Mouse (Mus musculus) heart, adult 2 months (tissue): ENCODE data around the gene Gm10134. TPM values are rescaled to one million over a fixed set of nuclear protein-coding genes. Genes with fewer than 3 reads are reported as not detected.
A peak's percentile ranks its signal among the peaks of the same experiment; 100 is the strongest.

Experiments used
- DNase-seq, 2 experiments: peaks; one replicate each; pipeline ENCODE4 v3.0.0; 2021
- H3K27ac ChIP-seq: fragments of 200-600 bp; 2 replicates; pipeline ENCODE4 v1.8.1; 2022
- H3K27me3 ChIP-seq: fragments of 200-500 bp; 2 replicates; pipeline ENCODE4 v1.6.1; 2012; ENCODE audit warnings: mild to moderate bottlenecking, low read length, inconsistent platforms, mixed read lengths; ENCODE audit not compliant: control insufficient read depth, insufficient read depth
- H3K36me3 ChIP-seq: fragments of 200-500 bp; 2 replicates; pipeline ENCODE4 v1.6.1; 2012; ENCODE audit warnings: low read length, inconsistent platforms; ENCODE audit not compliant: control insufficient read depth, insufficient read depth
- H3K4me1 ChIP-seq: fragments of 200-500 bp; 2 replicates; pipeline ENCODE4 v1.6.1; 2011; ENCODE audit warnings: low read length; ENCODE audit not compliant: control insufficient read depth, insufficient read depth
- H3K4me3 ChIP-seq: fragments of 200-600 bp; 2 replicates; pipeline ENCODE4 v1.8.1; 2022
- H3K79me2 ChIP-seq: fragments of 200-500 bp; replicated peaks from 2 replicates; pipeline ENCODE4 v1.6.1; 2012; ENCODE audit warnings: mild to moderate bottlenecking, inconsistent platforms, low read length, moderate library complexity, mixed read lengths; ENCODE audit not compliant: control insufficient read depth, insufficient read depth
- H3K9ac ChIP-seq: fragments of 200-500 bp; 2 replicates; pipeline ENCODE4 v1.6.1; 2012; ENCODE audit warnings: low read depth, mild to moderate bottlenecking, control low read depth, inconsistent platforms, low read length, mixed read lengths
- CTCF ChIP-seq: fragments of 200-600 bp; IDR thresholded peaks from 2 replicates; pipeline ENCODE4 v1.8.1; 2022; ENCODE audit warnings: antibody characterized with exemption, mild to moderate bottlenecking, moderate library complexity
- EP300 ChIP-seq: fragments of 200-500 bp; IDR thresholded peaks from 2 replicates; pipeline ENCODE4 v1.6.1; 2011; ENCODE audit warnings: low read depth, low read length, control low read depth; ENCODE audit not compliant: insufficient read depth
- POLR2A ChIP-seq: fragments of 200-500 bp; IDR thresholded peaks from 2 replicates; pipeline ENCODE4 v1.6.1; 2011; ENCODE audit warnings: mild to moderate bottlenecking, low read depth, low read length, control low read depth; ENCODE audit not compliant: insufficient read depth
- WGBS: fragments of 180-500 bp; shearing (Covaris S2); methylation state at CpG from one replicate; pipeline ENCODE4 v1.1.7; 2018; 5-methylcytosine and 5-hydroxymethylcytosine counted together
- intact Hi-C: fragments of 180-260 bp; cut with DNase I; formaldehyde crosslinking; loops from one replicate; pipeline ENCODE4 v1.15.1; 2025
- polyA plus RNA-seq: library from polyadenylated mRNA; depleted of rRNA; stranded (reverse); fragments of >200 nt; gene quantifications from 2 replicates; pipeline ENCODE4 v1.2.3, GENCODE M21; 2012
- total RNA-seq, 2 experiments: library from RNA; stranded (reverse); gene quantifications; 2 replicates each; pipeline ENCODE4 v1.2.3; 2021

Gm10134 gene
- total and polyA plus RNA-seq, 3 experiments: 0.47 to 1.7 (median 1.0) TPM

- H3K27me3 ChIP-seq: no peaks in the 10 kb centered on the region
- peaks cover 28% of the 10 kb centered on the region for H3K4me1 ChIP-seq
Observed at GRCm38 (mm10) chr2:28539949-28540348, 34.1 kb downstream of the Gm10134 start.

GRCm38 (mm10) chr2:28540587-28541227 is 34.8 kb downstream of the Gm10134 start:
- 84% methylated on average over 8 of the region's 8 CpGs for WGBS
- no peak for DNase-seq
- TF ChIP-seq CTCF (no peak), POLR2A (no peak), EP300 (no peak)
- Histone ChIP-seq H3K27me3 (no peaks in the 10 kb centered on the region), H3K4me3 (no peak overlapping the region), H3K36me3 (no peaks in the 10 kb centered on the region), H3K4me1 (peaks cover 21% of the 10 kb centered on the region), H3K9ac (no peak overlapping the region), H3K27ac (no peak overlapping the region), H3K79me2 (no peaks in the 10 kb centered on the region)
- intact Hi-C loops: no loop called here

More at GRCm38 (mm10) chr2:28539949-28540348, 34.1 kb downstream of the Gm10134 start:
- Histone ChIP-seq H3K36me3 (no peaks in the 10 kb centered on the region), H3K9ac (no peak overlapping the region), H3K4me3 (no peak overlapping the region), H3K79me2 (no peaks in the 10 kb centered on the region), H3K27ac (peak overlapping the region; percentile 34)
- intact Hi-C loops: no loop called here
- 33% methylated on average over 2 of the region's 2 CpGs for WGBS
- peak in 1 of 2 experiments; percentile 70 for DNase-seq
- no peak for TF ChIP-seq POLR2A
- TF ChIP-seq EP300: peak; percentile 35; the same call in 1 of the 2 replicates
- TF ChIP-seq CTCF: no peak

GRCm38 (mm10) chr2:28543894-28544293 is 38.0 kb downstream of the Gm10134 start:
- Histone ChIP-seq H3K4me1 (peaks cover 15% of the 10 kb centered on the region), H3K36me3 (no peaks in the 10 kb centered on the region), H3K27ac (no peak overlapping the region), H3K27me3 (no peaks in the 10 kb centered on the region), H3K9ac (no peak overlapping the region), H3K79me2 (no peaks in the 10 kb centered on the region), H3K4me3 (no peak overlapping the region)
- 83% methylated on average over 8 of the region's 8 CpGs for WGBS
- no peak for DNase-seq
- no peak for TF ChIP-seq CTCF
- intact Hi-C loops: no loop called here

GRCm38 (mm10) chr2:28545976-28546375 is 40.1 kb downstream of the Gm10134 start:
- H3K36me3 ChIP-seq: no peaks in the 10 kb centered on the region
- H3K27ac ChIP-seq: no peak overlapping the region

GRCm38 (mm10) chr2:28546560-28546959 is 40.7 kb downstream of the Gm10134 start:
- Histone ChIP-seq H3K9ac (no peak overlapping the region), H3K36me3 (no peaks in the 10 kb centered on the region), H3K4me3 (no peak overlapping the region), H3K79me2 (no peaks in the 10 kb centered on the region), H3K27ac (no peak overlapping the region), H3K4me1 (peaks cover 1% of the 10 kb centered on the region; the same call in 1 of the 2 replicates), H3K27me3 (no peaks in the 10 kb centered on the region)
- DNase-seq: no peak
- TF ChIP-seq EP300: no peak
- TF ChIP-seq POLR2A: no peak
- no peak for TF ChIP-seq CTCF
- WGBS: 77% methylated on average over 6 of the region's 6 CpGs
- intact Hi-C loops: no loop called here

More at GRCm38 (mm10) chr2:28545976-28546375, 40.1 kb downstream of the Gm10134 start:
- TF ChIP-seq CTCF (no peak), POLR2A (no peak), EP300 (no peak)
- Histone ChIP-seq H3K4me3 (no peak overlapping the region), H3K79me2 (no peaks in the 10 kb centered on the region), H3K9ac (no peak overlapping the region), H3K27me3 (no peaks in the 10 kb centered on the region), H3K4me1 (peaks cover 1% of the 10 kb centered on the region; the same call in 1 of the 2 replicates)
- intact Hi-C loops: no loop called here
- DNase-seq: no peak

GRCm38 (mm10) chr2:28547237-28548172 is 41.6 kb downstream of the Gm10134 start:
- Histone ChIP-seq H3K9ac (no peak overlapping the region), H3K79me2 (no peaks in the 10 kb centered on the region), H3K27me3 (no peaks in the 10 kb centered on the region), H3K36me3 (no peaks in the 10 kb centered on the region), H3K4me1 (peaks cover 1% of the 10 kb centered on the region; the same call in 1 of the 2 replicates), H3K27ac (no peak overlapping the region), H3K4me3 (no peak overlapping the region)
- DNase-seq: peak; percentile 82 to 90
- intact Hi-C loops: loop anchor here (1.0 kb wide), 2 partner anchors 30 to 33 kb away; no protein-coding TSS in a partner anchor
- TF ChIP-seq CTCF: peak; percentile 93
- TF ChIP-seq POLR2A: no peak
- peak; percentile 98 for TF ChIP-seq EP300
- 54% methylated on average over 11 of the region's 11 CpGs for WGBS
